Mouse (Mus musculus) E14TG2a.4 (cell line): ENCODE results near the gene Idua.

ENCODE experiments used
- CTCF ChIP-seq: conservative IDR thresholded peaks from 2 replicates; pipeline ENCODE4 v1.5.1; 2014; ENCODE audit warnings: low read length
- POU5F1 ChIP-seq: IDR thresholded peaks from 2 replicates; pipeline ENCODE4 v1.6.1; 2014; ENCODE audit warnings: low read length, borderline replicate concordance

- no peak for TF ChIP-seq CTCF
- no peak for TF ChIP-seq POU5F1
These were observed 63.9 kb downstream of the Idua start for GRCm38 (mm10) chr5:108724006-108724405.
